Mouse (Mus musculus) spleen, adult 12 weeks (tissue): ENCODE measurements at regions not wholly inside any gene's neighbourhood (a gene's known extent, or its start where the extent isn't known, plus 50 kb on each side); places are given as distances from the start of the nearest gene placed in this dataset.

Experiments
- DNase-seq: peaks from one replicate; pipeline ENCODE4 v3.0.0; 2022; ENCODE audit warnings: low spot score

DNA sequence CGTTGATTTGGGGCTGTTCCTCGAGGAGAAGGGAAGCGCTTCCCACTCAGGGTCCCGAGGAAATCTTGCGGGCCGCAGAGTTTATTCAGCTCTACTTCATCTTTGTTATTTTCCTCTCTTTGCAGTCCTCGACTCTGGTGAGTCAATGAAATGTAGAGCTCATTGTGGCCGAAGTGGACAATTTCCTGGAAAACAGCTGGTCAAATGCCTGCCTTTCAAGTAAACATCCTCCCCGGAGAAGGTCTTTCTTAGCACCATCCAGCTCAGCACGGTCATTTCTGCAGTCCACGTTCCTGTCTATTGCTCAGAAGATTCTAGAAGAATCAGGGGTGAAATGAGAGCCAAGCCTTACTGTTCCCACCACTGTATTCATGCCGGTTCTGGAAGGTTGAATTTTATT, 133.0 kb downstream of the Bcas1 start:
- no peak for DNase-seq

DNA sequence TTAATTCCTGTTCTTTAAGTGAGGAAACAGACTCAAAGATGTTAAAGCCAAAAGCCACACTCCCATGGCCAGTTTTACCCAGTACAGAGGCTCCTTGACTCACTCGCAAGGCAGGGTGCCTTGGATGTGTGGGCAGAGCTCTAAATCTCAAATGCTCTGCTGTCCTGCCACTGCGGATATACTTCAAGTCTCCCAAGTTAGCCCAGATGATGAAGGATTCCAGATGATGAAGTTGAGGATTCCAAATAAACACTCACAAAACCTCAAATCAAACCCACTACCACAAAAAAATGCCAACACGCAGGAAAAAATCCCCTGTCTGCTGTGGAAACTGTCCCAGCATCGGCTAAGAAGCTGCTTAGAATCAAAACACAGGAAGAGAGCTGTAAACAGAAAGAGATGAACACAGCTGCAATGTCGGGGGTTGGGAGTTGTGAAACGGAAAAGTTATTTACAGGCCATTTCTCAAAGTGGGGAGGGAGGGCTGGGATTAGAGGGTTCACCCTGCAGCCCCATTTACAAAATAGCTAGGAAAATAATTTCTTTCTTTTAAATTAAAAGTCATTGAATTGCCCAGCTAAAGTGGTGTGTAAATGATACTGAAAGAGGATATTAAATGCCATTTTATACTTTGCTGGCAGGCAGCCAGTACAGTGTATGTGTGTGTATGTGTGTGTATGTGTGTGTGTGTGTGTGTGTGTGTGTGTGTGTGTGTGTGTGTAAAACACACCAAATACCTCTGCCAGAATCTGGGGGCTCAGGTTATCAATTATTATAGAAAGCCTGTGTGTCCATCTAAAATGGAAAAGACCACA, 135.6 kb downstream of the Bcas1 start:
- no peak for DNase-seq

- DNase-seq = no peak
Measured at GRCm38 (mm10) chr2:170289378-170289960, 138.2 kb downstream of the Bcas1 start.

GRCm38 (mm10) chr2:170288787-170289186, 138.9 kb downstream of the Bcas1 start:
- no peak for DNase-seq

- DNase-seq = no peak
Measured at GRCm38 (mm10) chr2:170288196-170288595, 139.4 kb downstream of the Bcas1 start.

- no peak for DNase-seq
Measured at GRCm38 (mm10) chr2:170287301-170287885, 139.5 kb upstream of the Zfp217 start.

DNA sequence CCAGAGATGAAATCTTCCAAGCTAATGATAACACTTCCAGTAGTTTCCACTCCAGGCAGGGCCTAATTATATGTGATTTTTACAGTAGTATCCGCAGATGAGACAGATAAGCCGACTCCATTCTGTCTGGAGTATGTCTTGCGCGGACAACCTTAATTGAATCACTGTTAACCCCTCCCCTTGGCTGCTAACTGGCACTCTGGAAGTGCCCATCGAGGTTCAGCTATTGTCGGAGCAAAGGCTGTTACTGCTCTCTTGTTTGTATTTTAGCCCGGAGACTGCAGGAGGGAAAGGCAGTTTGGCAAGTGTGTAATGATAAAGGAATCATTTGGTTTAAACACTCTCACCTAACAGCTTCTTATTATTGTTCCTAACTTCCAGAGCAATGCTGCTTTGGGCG, 138.9 kb upstream of the Zfp217 start:
- DNase-seq = no peak

DNA sequence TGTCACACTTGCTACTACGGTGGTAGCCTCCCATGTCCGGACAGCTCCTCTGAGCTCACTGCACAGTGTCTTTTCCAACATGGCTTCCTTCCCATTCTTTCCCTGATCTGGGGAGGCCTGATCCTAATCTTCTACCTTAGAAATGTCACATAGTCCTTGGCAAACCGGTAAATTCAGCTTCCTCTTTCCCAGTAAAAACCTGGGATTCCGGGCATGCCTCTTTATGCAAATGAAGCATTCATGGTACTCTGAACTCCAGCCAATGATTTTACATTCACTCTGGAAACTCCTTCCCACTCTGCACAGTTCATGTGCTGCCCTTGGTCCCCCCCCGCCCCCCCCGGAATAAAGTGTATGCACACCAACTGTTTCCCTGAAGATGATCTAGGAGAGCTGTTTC, 134.6 kb upstream of the Zfp217 start:
- DNase-seq = no peak

DNA sequence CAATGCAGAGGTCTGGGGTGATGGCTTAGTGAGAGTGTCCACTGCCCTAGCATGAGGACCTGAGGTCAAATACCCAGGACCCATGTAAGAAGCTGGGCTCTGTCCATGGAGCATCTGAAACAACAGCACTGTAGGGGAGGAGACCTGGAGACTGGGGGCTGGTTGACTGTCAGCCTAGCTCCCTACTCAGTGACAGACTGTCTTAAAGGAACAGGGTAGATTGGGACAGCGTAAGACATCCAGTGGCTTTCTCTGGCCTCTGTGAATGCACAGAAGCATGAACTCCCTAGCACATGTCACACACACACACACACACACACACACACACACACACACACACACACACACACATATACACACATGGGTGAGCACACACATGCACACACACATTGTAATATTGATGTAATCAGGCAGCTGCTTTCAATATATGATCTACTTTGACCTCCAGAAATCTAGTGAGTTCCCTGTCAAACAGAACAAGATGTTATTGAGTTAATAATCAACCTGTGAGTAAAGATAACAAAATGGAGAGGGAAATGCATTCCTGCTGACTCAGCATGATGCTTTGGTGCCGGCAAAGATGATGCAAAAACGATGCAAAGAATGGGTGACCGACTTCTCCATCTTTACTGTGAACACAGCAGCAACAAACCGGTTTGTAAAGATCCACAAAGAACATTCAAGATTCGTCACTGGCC, 133.6 kb upstream of the Zfp217 start:
- DNase-seq = no peak

- DNase-seq = no peak
Measured at GRCm38 (mm10) chr2:170280733-170281132, 132.8 kb upstream of the Zfp217 start.

GRCm38 (mm10) chr2:170277896-170278295, 130.0 kb upstream of the Zfp217 start:
- DNase-seq = no peak

GRCm38 (mm10) chr2:170277182-170277767, 129.4 kb upstream of the Zfp217 start:
- no peak for DNase-seq

GRCm38 (mm10) chr2:170275687-170276086, 127.8 kb upstream of the Zfp217 start:
- DNase-seq = no peak

GRCm38 (mm10) chr2:170269926-170270577, 122.1 kb upstream of the Zfp217 start:
- DNase-seq = no peak

DNA sequence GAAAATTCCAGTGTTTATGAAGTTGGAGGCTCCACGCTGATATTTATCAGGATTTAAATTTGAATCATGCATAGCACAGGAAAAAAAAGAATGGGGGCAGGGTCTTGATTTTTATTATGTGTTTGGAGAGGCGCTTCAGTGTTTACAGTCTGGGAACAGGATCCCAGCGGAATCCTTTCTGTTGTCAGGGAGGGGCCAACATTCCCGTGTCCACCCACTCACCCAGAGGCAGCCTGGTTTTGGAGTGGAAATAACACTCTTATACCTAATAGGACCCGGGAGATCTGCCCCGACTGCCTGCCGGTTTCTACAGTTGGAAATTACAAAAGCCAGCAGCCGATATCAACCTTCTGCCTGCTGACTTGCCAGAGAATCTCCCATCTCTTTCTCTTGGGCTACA, 120.2 kb upstream of the Zfp217 start:
- DNase-seq = no peak

- DNase-seq = no peak
Measured at GRCm38 (mm10) chr2:170267152-170267551, 119.2 kb upstream of the Zfp217 start.

- no peak for DNase-seq
Measured at GRCm38 (mm10) chr2:170266407-170267101, 118.7 kb upstream of the Zfp217 start.

DNA sequence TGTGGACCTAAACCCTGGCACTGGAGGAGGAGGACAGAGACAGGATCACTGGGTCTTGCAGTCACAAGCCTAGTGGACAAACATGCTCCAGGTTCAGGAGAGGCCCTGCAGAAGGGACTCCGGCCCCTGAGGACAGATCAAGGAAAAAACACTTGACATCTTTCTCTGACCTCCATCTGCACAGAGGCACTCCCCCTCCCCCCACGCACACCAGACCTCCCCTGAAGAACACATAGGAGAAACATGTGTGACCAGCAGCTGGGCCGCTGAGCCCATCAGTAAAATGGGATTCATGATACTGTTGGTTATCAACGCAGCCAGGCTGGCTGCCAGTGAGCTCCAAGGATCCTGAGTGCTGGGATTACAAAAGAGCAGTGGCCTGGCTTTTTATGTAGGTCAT, 115.7 kb upstream of the Zfp217 start:
- DNase-seq = no peak

GRCm38 (mm10) chr2:170261191-170261590, 113.3 kb upstream of the Zfp217 start:
- no peak for DNase-seq

- DNase-seq = no peak
Measured at GRCm38 (mm10) chr2:170259662-170260457, 112.0 kb upstream of the Zfp217 start.
